Mouse (Mus musculus) left cerebral cortex, adult 9 months (tissue): ENCODE measurements around the gene Elk4.
A peak's percentile ranks its signal among the peaks of the same experiment; 100 is the strongest.

Source experiments
- DNase-seq, 2 experiments: peaks; one replicate each; pipeline ENCODE4 v3.0.0; 2022; ENCODE audit warnings: low spot score in 2 of 2

Gene Elk4

DNA sequence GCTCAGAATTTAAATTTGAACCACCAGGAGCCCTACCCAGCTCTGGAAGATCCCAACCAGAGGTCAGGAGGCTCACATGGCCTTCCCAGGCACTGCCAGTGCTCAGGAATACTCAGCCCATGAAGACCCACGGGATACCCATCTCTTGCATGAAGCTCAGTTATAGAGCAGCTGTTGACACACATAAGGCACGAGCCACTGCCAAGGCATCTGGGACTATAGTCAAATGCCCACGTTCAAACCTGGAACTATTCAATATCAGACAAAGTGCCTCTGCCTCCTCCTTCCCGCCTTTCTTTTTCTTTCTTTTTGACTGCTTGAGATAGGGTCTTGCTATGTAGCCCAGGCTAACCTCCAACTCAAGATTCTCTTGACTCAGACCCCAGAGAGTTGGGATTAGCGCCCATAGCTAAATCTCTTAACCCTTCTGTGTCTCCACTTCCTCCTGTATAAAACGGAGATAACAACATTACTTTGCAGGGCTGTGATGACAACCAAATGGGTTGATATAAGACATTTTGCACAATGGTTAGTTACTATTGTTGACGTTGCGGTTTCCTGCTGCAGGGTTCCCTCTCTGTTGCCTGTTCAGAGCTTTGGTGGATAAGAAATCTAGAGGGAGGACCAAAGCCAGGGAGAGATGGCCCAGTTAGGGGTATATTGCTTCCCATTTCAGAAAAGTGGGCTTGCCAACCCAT is 58.2 kb downstream of the Elk4 start:
- DNase-seq = peak in 1 of 2 experiments; percentile 29

DNA sequence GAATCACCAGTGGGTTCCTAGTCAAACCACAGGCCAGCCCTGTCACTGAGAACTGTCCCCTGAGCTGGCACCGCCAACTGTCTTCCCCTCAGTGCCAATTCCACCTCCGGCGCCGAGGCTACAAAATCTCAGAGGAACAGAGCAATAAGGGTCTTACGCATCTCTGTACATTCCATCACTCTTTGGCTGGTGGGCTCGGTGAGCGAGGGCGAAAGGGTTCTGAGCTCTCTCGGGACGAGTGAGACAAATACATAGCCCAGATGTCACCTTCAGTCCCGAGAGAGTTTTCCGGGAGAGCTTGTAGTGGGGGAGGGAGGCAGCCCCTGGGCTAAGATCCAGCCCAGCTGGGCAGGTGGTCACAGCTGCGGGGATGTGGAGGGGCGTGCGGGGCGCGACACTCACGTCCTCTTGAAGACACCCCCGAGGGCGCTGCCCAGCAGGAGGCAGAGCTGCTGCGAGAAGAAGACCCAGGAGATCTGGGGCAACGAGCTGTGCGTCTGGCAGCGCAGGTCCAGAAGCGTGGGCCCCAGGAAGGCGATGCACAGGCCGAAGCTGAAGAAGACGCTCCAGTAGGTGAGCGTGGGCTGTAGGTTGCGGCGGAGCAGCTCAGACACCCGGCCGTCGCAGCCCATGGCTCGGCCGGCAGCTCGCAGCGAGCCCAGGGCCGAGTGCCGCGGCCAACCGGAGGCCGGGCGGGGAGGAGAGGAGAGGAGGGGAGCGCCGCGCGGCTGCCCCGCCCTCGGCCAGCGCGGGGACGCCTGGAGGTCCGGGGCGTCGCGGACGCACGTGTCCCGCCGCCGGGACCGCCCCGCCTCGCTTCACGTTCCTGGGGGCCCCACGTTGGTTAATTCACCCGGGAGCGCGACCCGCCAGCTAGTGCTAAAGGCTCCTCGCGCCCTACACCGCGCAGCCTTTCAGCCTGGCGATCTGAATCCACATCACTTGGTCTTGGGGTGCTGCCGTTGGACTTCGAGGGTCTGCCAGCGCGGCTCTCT is 60.2 kb downstream of the Elk4 start, which contains the start of gene Mfsd4a:
Mfsd4a (minus strand) TSS at position 802 of the 995 bp plus-strand sequence.
- DNase-seq = peak in 1 of 2 experiments; percentile 50

DNA sequence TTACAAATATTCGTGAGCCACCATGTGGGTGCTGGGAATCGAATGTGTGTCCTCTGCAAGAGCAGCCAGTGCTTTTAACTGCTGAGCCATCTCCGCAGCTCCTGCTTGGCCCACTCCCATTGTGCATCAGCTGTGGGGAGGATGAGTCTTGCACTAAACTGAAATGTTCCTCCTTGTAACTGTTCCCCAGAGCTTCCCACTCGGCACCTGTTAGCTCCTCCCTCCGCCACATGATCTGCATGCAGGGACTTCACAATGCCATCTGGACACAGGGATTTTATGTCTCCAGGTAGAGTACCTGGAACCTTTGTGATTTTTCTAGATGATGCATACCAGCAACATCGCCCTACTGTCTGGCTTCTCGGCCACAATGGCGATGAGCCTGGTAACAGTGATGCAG is 62.0 kb downstream of the Elk4 start:
- peak in 1 of 2 experiments; percentile 40 for DNase-seq

DNA sequence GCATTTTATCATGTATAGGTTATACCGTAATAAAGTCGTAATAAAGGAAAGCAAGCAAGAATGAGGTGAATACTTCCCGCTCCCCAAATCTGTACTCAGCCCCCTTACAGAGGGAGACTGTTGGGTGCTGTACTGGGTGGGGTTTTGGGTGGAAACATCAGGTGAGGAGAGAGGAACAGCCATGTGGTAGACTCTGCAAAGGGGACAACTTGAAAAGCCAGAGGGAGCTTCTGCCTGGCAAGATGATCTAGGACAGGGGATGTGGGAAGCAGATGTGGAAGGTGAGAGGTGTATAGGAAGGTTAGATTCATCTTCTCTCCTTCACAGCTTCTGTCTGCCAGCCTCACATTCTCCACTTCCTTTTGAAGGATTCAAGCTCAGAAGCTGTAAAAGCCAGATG is 63.3 kb downstream of the Elk4 start:
- no peak for DNase-seq

DNA sequence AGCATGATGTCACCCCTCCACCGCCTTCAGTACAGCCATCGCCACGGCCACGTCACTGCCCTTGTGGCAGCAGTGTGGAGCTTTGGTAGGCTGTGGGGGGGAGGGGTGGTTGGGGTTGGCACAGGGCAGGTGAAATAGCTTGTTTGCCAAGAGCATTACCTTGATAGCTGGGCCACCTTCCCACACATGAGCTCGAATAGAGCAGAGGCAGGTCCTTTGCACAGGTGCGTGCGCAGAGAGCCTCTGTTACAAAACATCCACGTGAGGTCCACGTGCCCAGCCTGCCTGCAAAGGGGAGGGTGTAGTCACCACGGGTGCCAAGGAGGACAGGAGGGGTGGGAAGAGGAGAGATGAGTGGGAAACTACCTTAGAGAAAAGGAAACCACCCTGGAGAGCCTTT is 68.2 kb downstream of the Elk4 start:
- no peak for DNase-seq

DNA sequence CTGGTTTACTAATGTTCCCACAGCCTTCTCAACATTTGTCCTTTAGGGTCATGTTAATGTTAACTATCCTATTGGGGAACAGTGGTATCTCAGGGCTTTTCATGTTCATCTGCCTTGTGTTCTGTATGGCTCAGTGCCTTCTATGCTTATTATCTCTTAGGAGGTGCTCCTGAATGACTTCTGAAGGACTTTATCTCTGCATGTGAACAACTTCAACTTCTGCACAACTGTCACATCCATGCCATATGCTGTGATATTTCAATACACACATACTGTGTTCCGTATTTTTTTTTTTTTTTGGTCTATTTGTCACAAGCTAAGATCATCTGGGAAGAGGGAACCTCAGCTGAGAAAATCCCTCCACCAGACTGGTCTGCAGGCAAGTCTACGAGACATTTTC is 71.0 kb downstream of the Elk4 start:
- no peak for DNase-seq
